Mouse (Mus musculus) limb, embryonic 10.5 days (tissue): ENCODE measurements around the gene Fli1. TPM values are rescaled to one million over a fixed set of nuclear protein-coding genes. Genes with fewer than 3 reads are reported as not detected.

Experiments
- DNase-seq: peaks from one replicate; pipeline ENCODE4 v3.0.0-alpha.2; 2017; ENCODE audit warnings: low spot score
- H3K27ac ChIP-seq: fragments of 300-500 bp; sonication (generic); 2 replicates; pipeline ENCODE4 v1.5.1; 2016; ENCODE audit warnings: mild to moderate bottlenecking
- H3K27me3 ChIP-seq: fragments of 300-500 bp; sonication (generic); 2 replicates; pipeline ENCODE4 v1.6.1; 2016; ENCODE audit warnings: low read depth, mild to moderate bottlenecking; ENCODE audit not compliant: poor library complexity, severe bottlenecking
- H3K36me3 ChIP-seq: fragments of 300-500 bp; sonication (generic); 2 replicates; pipeline ENCODE4 v1.6.1; 2016; ENCODE audit warnings: mild to moderate bottlenecking, moderate library complexity
- H3K4me1 ChIP-seq: fragments of 300-500 bp; sonication (generic); 2 replicates; pipeline ENCODE4 v1.6.1; 2016
- H3K4me3 ChIP-seq: fragments of 300-500 bp; sonication (generic); 2 replicates; pipeline ENCODE4 v1.5.1; 2016; ENCODE audit warnings: mild to moderate bottlenecking, moderate library complexity
- H3K9me3 ChIP-seq: fragments of 300-500 bp; sonication (generic); replicated peaks from 2 replicates; pipeline ENCODE4 v1.6.1; 2016; ENCODE audit warnings: mild to moderate bottlenecking
- WGBS: fragments of 180-500 bp; shearing (Covaris S2); methylation state at CpG from one replicate; pipeline ENCODE4 v1.1.7; 2016; 5-methylcytosine and 5-hydroxymethylcytosine counted together
- polyA plus RNA-seq: library from polyadenylated mRNA; unstranded; fragments of >200 nt; fragmentation: Nextera tagmentation; extraction: Ambion mirVana; gene quantifications from 2 replicates; pipeline ENCODE4 v1.2.1, GENCODE M21; 2016

Gene Fli1
- polyA plus RNA-seq, 1 experiment from 2014 or later, result 71.2 TPM

- Histone ChIP-seq H3K27me3 (no peaks in the 10 kb centered on the region), H3K4me1 (peaks cover 70% of the 10 kb centered on the region), H3K4me3 (no peak overlapping the region), H3K9me3 (no peaks in the 10 kb centered on the region), H3K36me3 (no peaks in the 10 kb centered on the region), H3K27ac (peak overlapping the region; percentile 81)
- WGBS, result 18% methylated on average over 7 of the region's 7 CpGs
- no peak for DNase-seq
These were observed 24.9 kb upstream of the Fli1 start for GRCm38 (mm10) chr9:32567603-32568002.

- peaks cover 79% of the 10 kb centered on the region for H3K4me1 ChIP-seq
- no peaks in the 10 kb centered on the region for H3K27me3 ChIP-seq
- H3K4me3 ChIP-seq, result no peak overlapping the region
- no peaks in the 10 kb centered on the region for H3K9me3 ChIP-seq
- H3K27ac ChIP-seq, result peak overlapping the region; percentile 75; the same call in 1 of the 2 replicates
- WGBS, result 68% methylated on average over 3 of the region's 3 CpGs
- no peak for DNase-seq
- no peaks in the 10 kb centered on the region for H3K36me3 ChIP-seq
These were observed 22.6 kb upstream of the Fli1 start for GRCm38 (mm10) chr9:32565309-32565708.

GRCm38 (mm10) chr9:32562837-32563236 is 20.2 kb upstream of the Fli1 start:
- peaks cover 77% of the 10 kb centered on the region for H3K4me1 ChIP-seq
- no peaks in the 10 kb centered on the region for H3K36me3 ChIP-seq
- no peaks in the 10 kb centered on the region for H3K27me3 ChIP-seq
- DNase-seq, result no peak
- no peaks in the 10 kb centered on the region for H3K9me3 ChIP-seq
- no peak overlapping the region for H3K4me3 ChIP-seq
- 83% methylated on average over 4 of the region's 4 CpGs for whole genome bisulfite sequencing
- H3K27ac ChIP-seq, result no peak overlapping the region

DNA sequence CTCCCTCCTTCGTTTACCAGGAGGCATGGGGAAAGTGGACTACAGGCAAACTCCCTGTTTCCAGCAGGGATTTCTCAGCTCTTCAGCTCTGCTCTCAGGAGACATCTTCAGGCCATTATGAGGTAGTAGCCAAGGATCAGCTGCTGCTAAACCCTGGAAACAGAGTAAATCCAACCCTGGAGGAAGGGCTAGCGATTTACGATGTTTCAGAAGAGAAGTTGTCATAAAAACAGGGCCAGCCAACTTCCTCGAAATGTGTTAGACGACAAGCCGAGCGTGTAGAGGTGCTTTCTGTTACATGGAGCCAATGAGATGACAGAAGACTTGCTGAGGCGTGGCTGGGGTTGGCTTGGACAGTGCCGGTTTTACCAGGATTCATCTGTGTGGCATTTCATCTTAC is 19.7 kb upstream of the Fli1 start:
- Histone ChIP-seq H3K4me1 (peaks cover 73% of the 10 kb centered on the region), H3K9me3 (no peaks in the 10 kb centered on the region), H3K4me3 (no peak overlapping the region), H3K27ac (no peak overlapping the region), H3K36me3 (no peaks in the 10 kb centered on the region), H3K27me3 (no peaks in the 10 kb centered on the region)
- 50% methylated on average over 9 of the region's 9 CpGs for WGBS
- DNase-seq, result no peak

DNA sequence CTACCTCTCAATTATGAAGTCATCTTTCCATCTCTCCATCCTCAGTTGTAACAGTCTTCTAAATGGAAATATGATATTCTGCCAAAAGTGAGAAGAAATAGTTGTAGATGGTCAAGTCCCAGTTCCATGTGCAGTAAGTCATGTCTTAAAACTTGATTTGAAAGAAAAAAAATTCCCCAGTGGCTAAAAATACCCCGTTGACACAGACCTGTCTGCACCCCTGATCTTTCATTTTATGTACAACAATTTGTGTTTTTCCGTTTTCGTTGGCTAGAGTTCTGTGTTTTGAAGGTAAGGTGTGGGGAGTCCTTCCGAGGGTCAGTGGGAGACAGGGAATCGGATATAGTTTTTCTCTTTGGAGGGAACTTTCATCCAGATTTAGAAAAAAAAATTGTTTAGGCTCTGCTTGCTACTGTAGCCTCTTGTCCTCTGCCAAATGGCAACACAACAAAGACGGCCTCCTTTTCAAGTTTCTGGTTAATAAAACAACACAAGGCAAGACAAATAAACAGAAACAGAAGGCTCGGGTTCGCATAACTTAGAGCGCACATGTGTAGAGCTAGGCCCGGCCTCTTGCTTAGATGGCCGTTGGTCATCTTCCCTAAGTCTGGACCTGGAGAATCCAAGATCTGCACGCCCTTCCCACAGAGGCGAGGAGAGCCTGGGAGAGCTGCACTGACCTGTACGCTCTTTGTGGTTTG is 18.7 kb upstream of the Fli1 start:
- H3K27ac ChIP-seq, result peak overlapping the region; percentile 30; the same call in 1 of the 2 replicates
- DNase-seq, result no peak
- H3K9me3 ChIP-seq, result no peaks in the 10 kb centered on the region
- 83% methylated on average over 14 of the region's 14 CpGs for WGBS
- H3K27me3 ChIP-seq, result no peaks in the 10 kb centered on the region
- no peak overlapping the region for H3K4me3 ChIP-seq
- no peaks in the 10 kb centered on the region for H3K36me3 ChIP-seq
- H3K4me1 ChIP-seq, result peaks cover 63% of the 10 kb centered on the region

DNA sequence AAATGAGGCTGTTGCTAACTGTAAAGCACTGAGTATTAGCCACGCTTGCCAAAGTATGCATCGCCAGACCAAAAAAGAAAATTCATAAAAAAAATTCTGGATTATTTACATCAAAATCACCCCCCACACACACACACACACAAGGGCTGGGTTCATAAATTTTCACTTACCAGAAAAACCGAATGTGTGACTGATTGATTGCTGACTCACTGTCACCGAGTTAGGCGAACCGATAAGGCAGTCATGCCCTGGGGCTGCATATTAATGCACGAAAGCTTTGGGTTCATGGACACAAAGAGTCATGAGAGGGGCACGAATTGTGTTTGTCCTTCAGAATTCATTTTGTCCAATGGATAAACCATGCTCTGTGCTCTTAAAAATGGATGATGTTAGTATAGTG is 17.2 kb upstream of the Fli1 start:
- Histone ChIP-seq H3K9me3 (no peaks in the 10 kb centered on the region), H3K27me3 (no peaks in the 10 kb centered on the region), H3K27ac (no peak overlapping the region), H3K36me3 (no peaks in the 10 kb centered on the region), H3K4me3 (no peak overlapping the region), H3K4me1 (peaks cover 54% of the 10 kb centered on the region)
- DNase-seq, result no peak
- WGBS, result 71% methylated on average over 8 of the region's 8 CpGs

- peaks cover 50% of the 10 kb centered on the region for H3K4me1 ChIP-seq
- no peak overlapping the region for H3K4me3 ChIP-seq
- no peak for DNase-seq
- H3K36me3 ChIP-seq, result no peaks in the 10 kb centered on the region
- no peak overlapping the region for H3K27ac ChIP-seq
- H3K27me3 ChIP-seq, result no peaks in the 10 kb centered on the region
- no peaks in the 10 kb centered on the region for H3K9me3 ChIP-seq
These were observed 16.8 kb upstream of the Fli1 start for GRCm38 (mm10) chr9:32559454-32559853.

GRCm38 (mm10) chr9:32556313-32556712 is 13.7 kb upstream of the Fli1 start:
- Histone ChIP-seq H3K9me3 (no peaks in the 10 kb centered on the region), H3K27ac (peak overlapping the region; percentile 31; the same call in 1 of the 2 replicates), H3K4me1 (peaks cover 32% of the 10 kb centered on the region), H3K27me3 (no peaks in the 10 kb centered on the region), H3K36me3 (no peaks in the 10 kb centered on the region), H3K4me3 (no peak overlapping the region)
- no peak for DNase-seq
- WGBS, result 80% methylated on average over 7 of the region's 7 CpGs

GRCm38 (mm10) chr9:32555279-32555678 is 12.6 kb upstream of the Fli1 start:
- DNase-seq, result no peak

DNA sequence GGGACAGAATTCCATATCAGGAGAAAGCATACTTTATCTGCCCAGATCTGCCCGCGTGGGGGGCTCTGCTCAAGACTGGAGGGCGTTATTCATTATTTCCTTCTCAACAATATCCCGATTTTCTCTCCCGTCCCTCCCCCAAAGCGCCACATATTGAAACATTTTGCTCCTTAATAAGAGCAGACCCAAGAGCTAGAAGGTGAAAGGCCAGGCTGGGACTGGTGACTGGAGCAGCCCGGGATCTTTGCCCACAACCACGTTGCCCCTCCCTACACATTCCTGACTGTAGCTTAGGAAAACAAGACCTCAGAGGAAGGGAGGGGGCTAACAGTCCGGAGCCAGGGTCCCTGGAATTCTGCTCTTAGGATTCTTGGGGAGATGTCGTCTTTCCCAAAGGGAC is 7.9 kb upstream of the Fli1 start:
- no peaks in the 10 kb centered on the region; the same call in 1 of the 2 replicates for H3K27me3 ChIP-seq
- WGBS, result 3% methylated on average over 10 of the region's 10 CpGs
- DNase-seq, result peak; percentile 68
- H3K4me1 ChIP-seq, result peaks cover 70% of the 10 kb centered on the region
- no peaks in the 10 kb centered on the region for H3K36me3 ChIP-seq
- peak overlapping the region; percentile 34 for H3K4me3 ChIP-seq
- peak overlapping the region; percentile 99 for H3K27ac ChIP-seq
- no peaks in the 10 kb centered on the region for H3K9me3 ChIP-seq

More at GRCm38 (mm10) chr9:32555279-32555678, 12.6 kb upstream of the Fli1 start:
- Histone ChIP-seq H3K4me3 (no peak overlapping the region), H3K27ac (no peak overlapping the region), H3K9me3 (no peaks in the 10 kb centered on the region), H3K36me3 (no peaks in the 10 kb centered on the region), H3K4me1 (peaks cover 35% of the 10 kb centered on the region), H3K27me3 (no peaks in the 10 kb centered on the region)
- WGBS, result 96% methylated on average over 3 of the region's 3 CpGs

- Histone ChIP-seq H3K9me3 (no peaks in the 10 kb centered on the region), H3K4me3 (peak overlapping the region; percentile 34), H3K27ac (peak overlapping the region; percentile 99), H3K36me3 (no peaks in the 10 kb centered on the region), H3K4me1 (peaks cover 78% of the 10 kb centered on the region), H3K27me3 (no peaks in the 10 kb centered on the region; the same call in 1 of the 2 replicates)
- 4% methylated on average over 6 of the region's 6 CpGs for WGBS
- peak; percentile 63 for DNase-seq
These were observed 7.1 kb upstream of the Fli1 start for GRCm38 (mm10) chr9:32549462-32550384.

DNA sequence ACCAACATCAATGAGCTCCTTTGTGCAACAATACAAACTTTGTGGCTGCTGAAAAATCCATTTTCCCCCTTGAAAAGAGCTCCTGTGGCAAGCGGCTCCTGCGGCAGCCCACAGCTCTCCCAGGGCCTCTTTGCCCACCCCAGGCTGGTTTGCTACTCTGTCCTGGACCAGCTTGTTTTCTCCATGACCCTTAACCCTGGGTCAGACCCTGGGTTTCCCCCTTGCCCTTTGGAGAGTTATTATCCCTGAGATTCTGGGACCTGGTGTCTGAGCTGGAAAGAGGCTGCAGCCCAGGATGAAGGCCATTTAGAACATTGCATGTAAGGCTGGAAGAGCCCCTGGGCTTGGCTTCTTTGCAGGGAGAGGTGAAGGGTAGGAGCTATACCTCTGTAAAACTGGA is 4.1 kb upstream of the Fli1 start:
- 25% methylated on average over 2 of the region's 2 CpGs for WGBS
- Histone ChIP-seq H3K9me3 (no peaks in the 10 kb centered on the region), H3K27ac (peak overlapping the region; percentile 99), H3K27me3 (no peaks in the 10 kb centered on the region; the same call in 1 of the 2 replicates), H3K4me1 (peaks cover 89% of the 10 kb centered on the region), H3K36me3 (no peaks in the 10 kb centered on the region), H3K4me3 (peak overlapping the region; percentile 18; the same call in 1 of the 2 replicates)
- peak; percentile 36 for DNase-seq
